Mouse (Mus musculus) forebrain, embryonic 13.5 days (tissue): ENCODE results near the gene Clca2. TPM values are rescaled to one million over a fixed set of nuclear protein-coding genes. Genes with fewer than 3 reads are reported as not detected.

ENCODE experiments used
- ATAC-seq: fragments of 200-750 bp; cut with Nextera tagmentation; 2 replicates; pipeline ENCODE4 v1.8.0; 2017
- H3K27ac ChIP-seq: fragments of 300-500 bp; sonication (generic); 2 replicates; pipeline ENCODE4 v1.5.1; 2015; ENCODE audit warnings: inconsistent platforms, mild to moderate bottlenecking, moderate library complexity
- H3K27me3 ChIP-seq: fragments of 300-500 bp; sonication (generic); 2 replicates; pipeline ENCODE4 v1.6.1; 2015; ENCODE audit warnings: mild to moderate bottlenecking, inconsistent platforms
- H3K36me3 ChIP-seq: fragments of 300-500 bp; sonication (generic); 2 replicates; pipeline ENCODE4 v1.6.1; 2015; ENCODE audit warnings: mild to moderate bottlenecking, inconsistent platforms; ENCODE audit not compliant: poor library complexity, severe bottlenecking
- H3K4me1 ChIP-seq: fragments of 300-500 bp; sonication (generic); 2 replicates; pipeline ENCODE4 v1.6.1; 2015; ENCODE audit warnings: inconsistent platforms
- H3K4me2 ChIP-seq: fragments of 300-500 bp; sonication (generic); 2 replicates; pipeline ENCODE4 v1.6.1; 2015; ENCODE audit warnings: inconsistent platforms, mild to moderate bottlenecking, moderate library complexity
- H3K4me3 ChIP-seq: fragments of 300-500 bp; sonication (generic); 2 replicates; pipeline ENCODE4 v1.5.1; 2015; ENCODE audit warnings: mild to moderate bottlenecking, inconsistent platforms
- H3K9ac ChIP-seq: fragments of 300-500 bp; sonication (generic); 2 replicates; pipeline ENCODE4 v1.6.1; 2015; ENCODE audit warnings: mild to moderate bottlenecking, inconsistent platforms
- H3K9me3 ChIP-seq: fragments of 300-500 bp; sonication (generic); replicated peaks from 2 replicates; pipeline ENCODE4 v1.6.1; 2016; ENCODE audit warnings: inconsistent platforms
- WGBS: fragments of 180-500 bp; shearing (Covaris S2); methylation state at CpG from one replicate; pipeline ENCODE4 v1.1.7; 2015; 5-methylcytosine and 5-hydroxymethylcytosine counted together
- polyA plus RNA-seq: library from polyadenylated mRNA; unstranded; fragments of >200 nt; fragmentation: Nextera tagmentation; extraction: Ambion mirVana; gene quantifications from 2 replicates; pipeline ENCODE4 v1.2.1, GENCODE M21; 2015

Clca2 gene
- polyA plus RNA-seq, 1 experiment from 2014 or later, result not detected

- peak; percentile 98 for ATAC-seq
- H3K4me3 ChIP-seq, result peak within 1 kb of the TSS; percentile 71
- H3K4me2 ChIP-seq, result peak within 1 kb of the TSS; percentile 78
- H3K27ac ChIP-seq, result peak within 1 kb of the TSS; percentile 98
- H3K9ac ChIP-seq, result peak within 1 kb of the TSS; percentile 86
- no peaks in the 10 kb centered on the region for H3K9me3 ChIP-seq
- H3K36me3 ChIP-seq, result no peaks in the 10 kb centered on the region
- H3K4me1 ChIP-seq, result peaks cover 19% of the 10 kb centered on the region
- H3K27me3 ChIP-seq, result no peaks in the 10 kb centered on the region
- under 1% methylated on average over 51 of the region's 57 CpGs for WGBS
These were observed 19.2 kb upstream of the Clca2 start, which contains the start of gene Odf2l for GRCm38 (mm10) chr3:145118254-145119001. Odf2l (plus strand) TSS chr3:145118588.

DNA sequence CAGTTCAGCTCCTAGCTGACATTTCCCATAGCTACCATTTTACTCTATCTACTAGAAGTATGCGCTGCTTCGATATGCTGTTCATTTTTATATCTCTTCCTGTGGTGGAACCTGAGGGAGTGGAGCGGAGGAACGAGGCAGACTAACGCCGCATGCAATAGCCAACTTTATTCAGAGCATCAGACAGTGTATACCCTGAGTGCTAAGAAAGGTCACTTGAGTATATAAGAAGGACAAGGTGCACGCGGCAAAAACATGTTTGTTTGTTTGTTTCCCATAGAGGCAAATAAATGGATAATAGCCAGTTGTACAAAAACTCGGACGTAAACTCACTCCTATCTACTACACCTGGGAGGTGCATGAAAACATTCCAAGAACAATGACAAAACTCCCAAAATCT lies 18.4 kb upstream of the Clca2 start:
- Histone ChIP-seq H3K4me1 (peaks cover 19% of the 10 kb centered on the region), H3K27ac (peak overlapping the region; percentile 98), H3K36me3 (no peaks in the 10 kb centered on the region), H3K4me2 (peak overlapping the region; percentile 67), H3K9me3 (no peaks in the 10 kb centered on the region), H3K9ac (peak overlapping the region; percentile 66), H3K27me3 (no peaks in the 10 kb centered on the region), H3K4me3 (peak overlapping the region; percentile 71)
- WGBS, result 79% methylated on average over 10 of the region's 10 CpGs
- ATAC-seq, result no peak

GRCm38 (mm10) chr3:145115169-145115568 lies 15.9 kb upstream of the Clca2 start:
- H3K4me3 ChIP-seq, result no peak overlapping the region

DNA sequence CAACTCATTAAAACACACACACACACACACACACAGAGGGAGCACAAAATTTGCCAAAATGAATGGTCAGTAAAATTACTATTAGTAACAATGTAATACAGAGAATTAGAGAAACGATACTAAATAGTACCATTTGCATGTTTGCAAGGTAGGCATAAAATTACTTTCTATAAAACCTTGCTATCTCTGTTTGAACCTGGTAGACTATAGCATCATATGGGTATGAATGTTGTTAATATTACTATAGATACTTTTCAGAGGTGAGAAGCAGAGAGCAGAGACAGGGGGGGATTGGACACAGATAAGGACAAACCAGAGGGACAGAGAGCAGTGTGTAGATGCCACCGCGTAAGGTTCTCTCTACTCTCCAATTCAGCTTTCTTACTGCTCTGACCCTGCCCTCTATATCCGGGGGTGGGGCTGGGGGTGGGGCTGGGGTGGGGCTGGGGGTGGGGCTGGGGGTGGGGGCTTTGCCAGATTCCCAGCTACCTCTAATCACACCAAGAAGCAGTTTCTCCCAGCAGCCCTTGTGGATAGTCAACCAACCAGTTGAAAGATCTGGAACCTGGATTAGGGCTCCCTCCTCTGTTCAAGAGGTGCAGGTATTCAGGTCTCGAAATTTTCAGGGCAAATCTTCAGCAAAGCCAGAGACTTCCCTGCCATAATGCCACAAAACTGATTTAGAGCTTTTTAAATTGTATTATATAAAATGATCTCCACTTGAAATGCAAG lies 6.7 kb upstream of the Clca2 start:
- Histone ChIP-seq H3K9me3 (no peaks in the 10 kb centered on the region), H3K4me2 (no peak overlapping the region), H3K36me3 (no peaks in the 10 kb centered on the region), H3K27ac (no peak overlapping the region), H3K9ac (no peak overlapping the region), H3K27me3 (no peaks in the 10 kb centered on the region), H3K4me3 (no peak overlapping the region), H3K4me1 (no peaks in the 10 kb centered on the region)
- 84% methylated on average over 5 of the region's 5 CpGs for WGBS
- ATAC-seq, result no peak

More at GRCm38 (mm10) chr3:145115169-145115568, 15.9 kb upstream of the Clca2 start:
- WGBS, result 90% methylated on average over 2 of the region's 2 CpGs
- Histone ChIP-seq H3K36me3 (no peaks in the 10 kb centered on the region), H3K9me3 (no peaks in the 10 kb centered on the region), H3K4me1 (peaks cover 16% of the 10 kb centered on the region), H3K4me2 (no peak overlapping the region), H3K27me3 (no peaks in the 10 kb centered on the region), H3K9ac (no peak overlapping the region), H3K27ac (no peak overlapping the region)
- ATAC-seq, result no peak

DNA sequence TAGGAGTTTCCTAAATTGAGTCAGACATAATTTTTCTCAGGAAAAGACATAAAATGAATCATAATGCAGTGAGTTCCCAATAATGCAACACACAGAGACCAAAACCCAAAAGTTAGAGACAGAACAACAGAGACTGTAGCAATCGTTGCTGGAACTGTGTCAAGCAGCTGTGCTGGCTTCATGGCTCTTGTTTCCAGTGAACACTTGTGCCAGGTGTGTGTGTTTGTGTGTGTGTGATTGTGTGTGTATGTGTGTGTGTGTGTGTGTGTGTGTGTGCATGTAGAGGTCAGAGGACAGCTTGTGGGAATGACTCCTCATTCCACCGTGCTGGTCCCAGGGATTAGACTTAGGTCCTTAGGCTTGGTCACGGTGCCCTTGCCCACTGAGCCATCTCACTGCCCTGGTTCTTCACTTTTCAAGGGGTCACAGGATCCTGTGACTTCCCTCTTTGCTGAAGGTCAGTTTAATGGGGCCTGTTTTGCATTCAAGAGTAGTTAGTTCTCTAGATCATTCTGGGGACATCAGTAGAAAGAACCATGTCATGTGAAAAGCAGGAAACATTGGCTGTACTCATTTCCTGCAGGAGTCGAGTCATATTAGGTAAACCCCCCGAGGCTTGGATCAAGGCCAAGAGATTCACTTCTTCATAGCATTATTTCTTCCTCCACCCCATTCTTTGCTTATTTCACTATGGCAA lies 6.0 kb upstream of the Clca2 start:
- Histone ChIP-seq H3K4me1 (no peaks in the 10 kb centered on the region), H3K36me3 (no peaks in the 10 kb centered on the region), H3K9me3 (no peaks in the 10 kb centered on the region), H3K27ac (no peak overlapping the region), H3K4me2 (no peak overlapping the region), H3K27me3 (no peaks in the 10 kb centered on the region), H3K9ac (no peak overlapping the region), H3K4me3 (no peak overlapping the region)
- ATAC-seq, result no peak
- WGBS, result 75% methylated on average over 5 of the region's 5 CpGs

DNA sequence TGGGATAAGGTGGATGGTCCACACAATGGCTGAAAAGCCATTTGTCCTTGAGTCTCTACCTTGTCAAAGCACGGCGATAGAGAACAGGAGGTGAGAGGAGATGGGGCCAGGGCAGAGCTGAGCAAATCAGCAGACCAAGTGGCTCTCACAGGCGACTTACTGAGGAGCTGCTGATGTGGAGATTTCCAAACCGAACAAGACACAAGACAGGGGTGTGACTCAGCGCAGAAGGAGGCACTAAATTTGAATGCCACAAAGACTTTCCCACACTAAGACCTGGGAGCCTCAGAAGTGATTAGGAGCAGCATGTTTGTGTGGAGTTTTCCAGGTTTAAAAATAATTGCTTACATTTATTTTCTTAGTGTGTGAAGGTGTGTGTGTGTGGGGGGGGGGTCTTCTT lies 4.5 kb upstream of the Clca2 start:
- no peaks in the 10 kb centered on the region for H3K36me3 ChIP-seq
- H3K4me3 ChIP-seq, result no peak overlapping the region
- no peaks in the 10 kb centered on the region for H3K9me3 ChIP-seq
- no peak for ATAC-seq
- no peak overlapping the region for H3K27ac ChIP-seq
- no peaks in the 10 kb centered on the region for H3K27me3 ChIP-seq
- no peaks in the 10 kb centered on the region for H3K4me1 ChIP-seq
- no peak overlapping the region for H3K4me2 ChIP-seq
- WGBS, result 71% methylated on average over 5 of the region's 5 CpGs
- no peak overlapping the region for H3K9ac ChIP-seq

DNA sequence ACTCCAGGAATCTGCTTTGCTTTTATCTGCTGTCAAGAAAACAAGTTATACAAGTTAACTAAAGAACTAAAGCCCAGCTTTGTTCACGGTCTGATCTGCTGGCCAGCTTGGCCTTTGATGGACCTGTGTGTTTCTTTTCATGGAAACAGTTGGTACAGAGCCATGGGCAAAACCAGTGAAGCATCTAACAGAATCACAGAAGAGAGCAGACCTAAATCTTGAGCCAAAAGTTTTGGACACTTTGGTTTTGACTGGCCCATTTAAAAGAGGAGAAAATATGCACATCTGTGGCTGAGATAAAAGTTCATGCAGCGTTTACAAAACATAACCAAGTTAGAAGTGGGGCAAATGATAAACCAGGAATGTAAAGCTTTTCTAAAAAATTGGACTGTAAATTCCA lies 4.1 kb upstream of the Clca2 start:
- Histone ChIP-seq H3K4me2 (no peak overlapping the region), H3K9me3 (no peaks in the 10 kb centered on the region), H3K27me3 (no peaks in the 10 kb centered on the region), H3K9ac (no peak overlapping the region), H3K4me1 (no peaks in the 10 kb centered on the region), H3K27ac (no peak overlapping the region), H3K36me3 (no peaks in the 10 kb centered on the region), H3K4me3 (no peak overlapping the region)
- WGBS, result 88% methylated on average over 2 of the region's 2 CpGs
- no peak for ATAC-seq

- Histone ChIP-seq H3K9ac (no peak overlapping the region), H3K4me3 (no peak overlapping the region), H3K27me3 (no peaks in the 10 kb centered on the region), H3K9me3 (no peaks in the 10 kb centered on the region), H3K27ac (no peak overlapping the region), H3K4me2 (no peak overlapping the region), H3K4me1 (no peaks in the 10 kb centered on the region), H3K36me3 (no peaks in the 10 kb centered on the region)
- no peak for ATAC-seq
- WGBS, result 85% methylated on average over 9 of the region's 9 CpGs
These were observed 2.8 kb upstream of the Clca2 start for GRCm38 (mm10) chr3:145101891-145102555.

DNA sequence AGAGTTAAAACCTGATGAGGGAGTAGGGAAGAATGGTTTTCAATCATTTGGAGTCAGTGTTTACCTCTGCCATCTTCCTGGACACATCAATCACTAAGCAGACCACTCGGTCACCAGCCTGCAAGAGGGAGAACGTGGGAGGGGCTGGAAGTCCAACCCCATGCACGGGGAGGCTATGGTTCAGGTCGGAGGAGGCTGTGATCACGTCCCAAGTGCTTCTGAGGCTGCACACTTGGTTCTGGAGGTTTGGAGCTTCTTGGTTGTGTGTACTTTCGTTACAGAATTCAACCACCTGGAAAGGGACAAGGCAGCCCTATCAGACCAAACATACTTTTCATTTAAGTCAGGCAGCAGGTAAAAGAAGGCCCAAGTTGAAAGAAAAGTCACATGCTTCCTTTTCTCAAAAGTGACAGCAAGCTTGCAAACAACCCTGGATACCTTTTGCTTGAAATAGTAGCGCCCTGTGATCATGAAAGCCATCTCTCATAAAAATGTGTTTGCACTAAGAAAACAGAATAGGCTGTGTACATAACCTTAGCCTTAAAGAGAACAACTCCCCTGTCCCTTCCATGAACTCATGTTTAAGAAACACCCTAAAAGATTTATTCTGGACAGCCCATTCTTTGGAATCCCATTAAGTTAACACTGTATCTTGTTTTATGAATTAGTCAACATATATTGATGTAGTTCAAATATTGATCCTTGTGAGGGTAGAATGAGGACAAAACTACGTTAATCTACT lies 11.2 kb downstream of the Clca2 start:
- Histone ChIP-seq H3K4me3 (no peak overlapping the region), H3K4me1 (no peaks in the 10 kb centered on the region), H3K9ac (no peak overlapping the region), H3K27me3 (no peaks in the 10 kb centered on the region), H3K9me3 (no peaks in the 10 kb centered on the region), H3K4me2 (no peak overlapping the region), H3K27ac (no peak overlapping the region), H3K36me3 (no peaks in the 10 kb centered on the region)
- 86% methylated on average over 8 of the region's 8 CpGs for WGBS
- ATAC-seq, result no peak

GRCm38 (mm10) chr3:145086180-145086579 lies 13.1 kb downstream of the Clca2 start:
- no peaks in the 10 kb centered on the region for H3K9me3 ChIP-seq
- no peaks in the 10 kb centered on the region for H3K36me3 ChIP-seq
- H3K27ac ChIP-seq, result no peak overlapping the region
- H3K27me3 ChIP-seq, result no peaks in the 10 kb centered on the region
- no peak for ATAC-seq
- H3K4me3 ChIP-seq, result no peak overlapping the region
- no peak overlapping the region for H3K4me2 ChIP-seq
- H3K9ac ChIP-seq, result no peak overlapping the region
- WGBS, result 96% methylated on average over 14 of the region's 14 CpGs
- H3K4me1 ChIP-seq, result no peaks in the 10 kb centered on the region

- Histone ChIP-seq H3K4me3 (no peak overlapping the region), H3K36me3 (no peaks in the 10 kb centered on the region), H3K9me3 (no peaks in the 10 kb centered on the region), H3K27me3 (no peaks in the 10 kb centered on the region), H3K4me2 (no peak overlapping the region), H3K9ac (no peak overlapping the region), H3K27ac (no peak overlapping the region), H3K4me1 (no peaks in the 10 kb centered on the region)
- WGBS, result 90% methylated on average over 1 of the region's 1 CpGs
- no peak for ATAC-seq
These were observed 16.2 kb downstream of the Clca2 start for GRCm38 (mm10) chr3:145083081-145083480.
